Mouse (Mus musculus) frontal cortex, postnatal 25 days (tissue): ENCODE data around the gene Shd.
"Not testable (repeated sequence)": the region's sequence is repeated elsewhere in the genome, so short reads cannot be mapped to it uniquely, and the experiment has no call there.

Experiments
- DNase-seq, 2 experiments: peaks; one replicate each; pipeline ENCODE4 v3.0.0; 2022; ENCODE audit warnings: low spot score in 2 of 2

The Shd gene

DNA sequence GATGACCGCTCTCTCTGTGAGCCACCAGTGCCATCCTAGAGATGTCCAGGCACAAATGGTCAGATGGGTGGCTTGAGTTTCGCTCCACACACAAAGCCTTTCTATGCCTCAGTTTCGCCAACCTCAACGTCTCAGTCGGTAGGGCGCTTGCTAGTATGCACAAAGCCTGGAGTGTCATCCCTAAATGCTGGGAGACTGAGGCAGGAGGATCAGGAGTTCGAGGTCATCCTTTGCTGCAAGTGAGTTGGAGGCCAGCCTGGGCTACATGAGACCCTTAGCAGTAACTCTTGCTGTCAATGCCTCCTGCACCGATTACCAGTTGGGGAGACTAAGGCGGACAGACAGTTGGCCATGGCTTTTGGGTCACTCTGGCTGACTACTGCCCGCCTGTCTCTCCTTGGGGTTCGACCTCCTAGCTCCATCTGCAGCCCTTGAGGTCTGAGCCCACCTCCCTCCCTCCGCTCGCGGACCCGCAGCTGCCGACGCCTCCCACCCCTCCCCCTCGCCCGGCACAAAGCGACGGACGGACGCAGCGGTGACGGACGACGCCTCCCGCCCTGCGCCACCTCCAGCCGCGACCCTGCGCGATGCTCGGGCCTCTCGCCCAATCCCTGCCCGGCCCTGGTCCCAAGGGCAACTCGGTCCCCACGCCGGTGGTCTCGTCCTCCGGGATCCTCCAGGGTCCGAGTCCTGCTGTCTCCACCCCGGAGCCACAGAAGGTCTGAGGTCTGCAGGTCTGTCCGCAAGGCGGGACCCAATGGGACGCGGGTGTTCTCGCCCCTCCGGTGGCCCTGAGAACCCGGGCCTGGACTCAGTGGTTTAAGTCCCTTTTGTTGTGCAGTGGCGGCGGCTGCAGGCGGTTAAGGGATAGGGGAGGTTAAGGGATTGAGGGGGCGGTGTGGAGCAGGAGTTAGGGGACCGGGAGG, at the start of gene Shd:
Shd (plus strand) TSS at position 502 of the 926 bp plus-strand sequence.
- DNase-seq: no peak

DNA sequence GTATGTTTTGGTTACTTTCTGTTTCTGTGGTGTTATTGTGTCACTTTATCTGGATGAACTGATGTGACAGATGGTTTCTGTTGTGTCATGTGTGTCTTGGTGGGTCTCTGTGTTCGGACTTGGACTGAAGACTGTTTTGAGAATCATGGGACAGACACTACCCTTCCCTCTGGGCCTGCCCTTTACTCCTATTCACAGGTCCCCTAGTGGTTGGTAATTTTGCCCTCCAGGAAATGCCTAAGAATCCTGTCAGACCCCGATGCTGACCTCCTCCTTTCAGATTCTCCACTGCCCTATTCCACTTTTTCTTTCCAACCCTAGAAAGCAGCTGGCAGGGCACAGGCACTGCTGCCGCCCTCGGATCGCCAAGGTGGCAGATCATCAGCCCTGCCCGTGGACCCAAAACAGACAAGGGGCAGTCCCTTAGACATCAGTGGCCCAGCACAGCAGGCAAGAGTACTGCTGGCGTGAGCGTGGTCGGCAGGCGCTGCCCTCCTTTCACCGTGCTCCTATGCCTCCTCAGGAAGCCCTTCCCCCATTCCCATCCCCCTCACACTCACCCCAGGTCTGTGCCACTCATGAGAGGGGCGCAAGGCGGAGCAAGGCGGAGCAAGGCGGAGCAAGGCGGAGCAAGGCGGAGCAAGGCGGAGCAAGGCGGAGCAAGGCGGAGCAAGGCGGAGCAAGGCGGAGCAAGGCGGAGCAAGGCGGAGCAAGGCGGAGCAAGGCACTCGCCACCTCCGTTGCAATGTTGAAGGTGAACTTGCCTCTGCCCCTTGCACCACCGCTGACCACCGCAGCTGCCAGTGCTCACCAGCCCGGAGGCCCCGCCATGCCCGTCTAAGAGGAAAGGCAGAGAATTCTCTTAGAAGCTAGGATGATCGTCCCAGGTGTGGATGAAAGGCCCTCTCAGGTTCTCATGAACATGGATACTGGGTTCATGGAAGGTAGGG, 38.4 kb upstream of the Shd start:
- peak in 1 of 2 experiments; percentile 52 for DNase-seq

DNA sequence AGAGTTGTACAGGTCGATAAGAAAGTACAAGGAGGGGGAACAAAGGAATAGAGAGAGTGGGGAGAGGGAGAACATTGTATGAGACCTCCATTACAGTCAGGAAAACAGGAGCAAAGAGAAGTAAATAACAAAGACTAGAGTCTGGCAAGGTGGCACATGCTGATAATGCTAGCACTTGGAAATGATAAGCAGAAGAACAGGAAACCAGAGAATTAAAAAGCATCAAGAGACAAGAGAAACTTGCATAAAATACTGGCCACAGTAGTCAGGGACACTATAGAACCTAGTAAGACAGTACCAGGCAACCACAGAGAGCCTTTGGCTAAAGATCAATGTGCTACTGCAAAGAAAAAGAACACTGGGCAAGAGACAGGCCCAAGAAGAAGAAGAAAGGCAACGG, 37.6 kb upstream of the Shd start:
- no peak for DNase-seq

DNA sequence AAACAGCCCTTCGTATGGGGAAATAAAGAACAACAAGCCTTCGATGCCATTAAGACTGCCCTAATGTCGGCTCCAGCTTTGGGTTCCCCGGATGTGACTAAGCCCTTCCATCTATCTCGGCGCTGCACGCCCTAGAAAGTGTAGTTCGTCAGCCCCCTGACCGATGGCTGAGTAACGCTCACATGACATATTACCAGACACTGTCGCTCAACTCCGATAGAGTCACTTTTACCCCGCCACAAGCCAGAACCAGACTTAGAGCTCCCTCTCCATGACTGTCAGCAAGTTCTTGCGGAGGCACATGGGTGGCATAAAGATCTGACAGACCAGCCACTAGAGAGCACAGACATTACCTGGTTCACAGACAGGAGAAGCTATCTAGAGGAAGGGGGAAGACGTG, 37.1 kb upstream of the Shd start:
- no peak for DNase-seq

DNA sequence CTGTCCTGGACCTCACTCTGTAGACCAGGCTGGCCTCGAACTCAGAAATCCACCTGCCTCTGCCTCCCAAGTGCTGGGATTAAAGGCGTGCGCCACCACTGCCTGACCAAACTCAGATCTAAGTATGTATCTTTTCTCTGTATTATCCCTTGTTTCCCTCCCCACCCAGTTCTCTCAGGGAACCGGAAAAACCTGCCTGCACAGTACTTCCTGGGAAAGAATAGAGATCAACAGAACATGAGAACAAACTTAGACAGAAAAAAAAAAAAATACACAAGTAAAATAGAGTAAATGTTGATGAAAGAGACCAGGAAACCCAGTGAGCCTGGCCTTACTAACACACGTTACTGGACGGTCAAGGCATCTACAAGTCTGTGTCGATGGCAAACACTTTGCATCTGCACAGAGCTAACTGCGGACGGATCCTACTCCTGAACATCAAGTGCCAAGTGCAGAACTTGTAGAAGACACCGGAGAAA, 25.8 kb upstream of the Shd start:
- not testable (repeated sequence) for DNase-seq

DNA sequence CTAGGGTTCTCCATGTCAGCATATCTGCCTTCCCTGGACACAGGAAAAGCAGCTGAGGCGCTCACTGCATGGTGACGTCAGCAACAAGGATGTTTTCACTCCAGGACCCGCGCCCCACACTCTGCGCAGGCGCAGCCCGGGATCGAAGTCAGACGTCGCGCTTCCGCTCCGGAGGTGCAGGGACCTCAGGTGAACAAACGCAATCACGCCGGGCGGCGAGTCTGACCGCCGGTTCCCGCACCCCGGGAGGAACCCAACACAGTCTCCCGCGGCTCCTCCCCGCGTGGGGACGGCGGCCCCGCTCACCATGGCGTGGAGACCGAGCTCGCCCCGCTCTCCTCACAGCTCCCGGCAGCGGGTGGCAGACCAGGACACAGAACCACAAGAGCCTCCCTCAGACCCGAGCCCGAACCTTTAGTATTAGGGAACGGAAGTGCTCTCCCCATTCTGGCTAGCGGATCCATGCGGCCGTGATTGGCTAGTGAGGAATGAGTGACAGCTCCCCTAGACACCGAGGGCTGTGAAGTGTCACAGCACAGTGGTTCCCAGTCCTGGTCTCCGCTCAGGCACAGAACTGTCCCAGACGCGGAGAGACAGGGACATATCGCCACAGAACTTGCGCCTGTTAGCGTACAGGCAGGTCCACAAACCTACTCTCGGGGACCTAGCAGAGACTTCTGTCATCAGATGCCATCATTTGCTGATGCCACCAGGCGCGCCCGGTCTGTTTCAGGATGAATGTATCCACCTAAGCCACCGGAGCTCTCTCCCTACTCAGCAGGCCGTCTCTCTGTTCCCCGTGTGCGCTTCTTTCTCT, 25.2 kb upstream of the Shd start:
- peak; percentile 86 to 89 for DNase-seq

DNA sequence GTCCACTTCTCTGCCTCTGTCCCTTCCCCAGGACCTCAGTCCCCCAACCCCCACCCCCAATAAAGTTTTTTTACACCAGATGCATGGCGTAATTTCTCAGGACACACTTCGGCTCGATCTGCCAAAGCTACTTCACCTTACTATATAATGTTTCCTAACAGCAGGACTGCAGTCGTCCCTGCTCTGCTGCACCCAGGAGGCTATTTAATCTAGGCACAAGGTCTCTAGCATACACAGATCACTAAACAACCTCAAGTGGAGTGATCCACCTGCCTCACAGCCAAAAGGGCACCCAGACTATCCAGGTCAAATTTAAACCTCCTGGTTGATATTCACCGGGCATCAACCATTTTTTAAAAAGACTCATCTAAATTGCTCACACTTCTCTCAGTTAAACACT, 24.6 kb upstream of the Shd start:
- peak in 1 of 2 experiments; percentile 12 for DNase-seq

DNA sequence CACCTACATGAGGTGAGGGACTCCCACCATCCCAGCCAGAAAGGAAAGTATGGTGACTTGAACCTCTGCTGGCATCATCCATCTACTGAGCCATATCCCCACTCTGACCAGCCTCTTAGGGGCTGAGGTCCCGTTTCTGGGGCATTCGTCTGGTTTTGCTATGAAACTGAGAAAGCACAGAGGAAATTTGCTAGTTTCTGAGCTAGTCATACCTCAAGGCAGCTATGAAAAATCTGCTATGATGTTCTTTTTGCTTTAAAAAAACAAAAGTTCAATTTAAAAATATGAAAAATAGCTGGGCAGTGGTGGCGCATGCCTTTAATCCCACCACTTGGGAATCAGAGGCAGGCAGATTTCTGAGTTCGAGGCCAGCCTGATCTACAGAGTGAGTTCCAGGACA, 21.6 kb upstream of the Shd start:
- DNase-seq: no peak

DNA sequence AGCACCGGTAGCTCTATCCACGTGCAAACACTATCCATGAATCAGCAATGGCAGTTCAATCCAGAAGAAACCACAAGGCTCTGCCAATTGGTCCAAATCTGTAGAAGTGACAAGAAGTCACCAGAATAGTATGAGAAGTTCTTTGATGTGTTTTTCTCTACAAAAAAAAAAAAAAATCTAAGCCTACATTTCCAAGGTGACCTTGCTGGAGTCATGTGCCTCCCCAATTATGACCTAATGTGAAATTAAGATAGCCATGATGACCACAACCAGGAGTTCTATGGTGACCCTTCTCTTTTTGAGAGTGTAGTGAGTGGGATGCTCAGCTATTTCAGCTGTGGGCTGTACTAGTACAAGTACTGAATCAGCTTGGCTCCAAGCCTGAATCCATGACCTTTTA, 20.9 kb upstream of the Shd start, which contains the start of gene Zfp119b:
Zfp119b (minus strand) TSS at position 101 of the 400 bp plus-strand sequence.
- DNase-seq: no peak

DNA sequence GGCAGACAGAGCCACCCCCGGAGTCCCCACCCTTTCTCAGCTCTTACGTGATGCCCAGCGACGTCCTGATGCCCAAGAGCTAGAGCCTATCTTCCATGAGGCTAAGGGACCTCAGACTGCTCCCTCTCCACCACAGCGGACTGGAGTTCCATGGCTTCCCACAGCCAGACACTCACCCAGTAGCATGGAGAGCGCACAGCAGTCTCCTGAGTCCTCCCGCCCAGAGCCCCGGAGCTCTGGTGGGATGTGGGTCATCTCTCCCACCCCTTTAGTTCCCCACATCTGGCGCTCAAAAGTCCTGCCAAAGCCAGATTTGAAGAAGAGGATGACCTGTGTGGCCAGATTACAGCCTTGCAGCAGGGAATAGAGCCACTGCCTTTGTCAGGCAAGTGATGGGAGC, 19.7 kb upstream of the Shd start:
- DNase-seq: no peak

DNA sequence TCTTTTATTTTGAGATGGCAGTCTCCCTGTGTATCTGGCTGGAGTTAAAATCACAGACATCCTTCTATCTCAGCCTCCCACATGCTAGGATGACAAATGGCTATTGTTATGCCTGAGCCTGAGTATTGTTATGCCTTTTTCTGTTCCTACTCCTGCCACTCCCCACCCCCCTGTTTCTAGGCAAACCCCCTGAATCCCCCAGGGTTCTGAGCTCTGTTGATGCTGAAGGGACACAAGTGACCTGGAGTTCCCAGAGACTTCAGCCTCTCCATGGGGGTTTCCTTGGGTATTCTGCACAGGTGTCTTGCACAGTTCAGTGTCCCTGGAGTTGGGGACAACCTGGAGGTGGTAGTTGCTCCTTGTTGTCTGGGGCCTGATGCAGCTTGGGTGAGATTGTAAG, 18.2 kb upstream of the Shd start:
- DNase-seq: no peak

DNA sequence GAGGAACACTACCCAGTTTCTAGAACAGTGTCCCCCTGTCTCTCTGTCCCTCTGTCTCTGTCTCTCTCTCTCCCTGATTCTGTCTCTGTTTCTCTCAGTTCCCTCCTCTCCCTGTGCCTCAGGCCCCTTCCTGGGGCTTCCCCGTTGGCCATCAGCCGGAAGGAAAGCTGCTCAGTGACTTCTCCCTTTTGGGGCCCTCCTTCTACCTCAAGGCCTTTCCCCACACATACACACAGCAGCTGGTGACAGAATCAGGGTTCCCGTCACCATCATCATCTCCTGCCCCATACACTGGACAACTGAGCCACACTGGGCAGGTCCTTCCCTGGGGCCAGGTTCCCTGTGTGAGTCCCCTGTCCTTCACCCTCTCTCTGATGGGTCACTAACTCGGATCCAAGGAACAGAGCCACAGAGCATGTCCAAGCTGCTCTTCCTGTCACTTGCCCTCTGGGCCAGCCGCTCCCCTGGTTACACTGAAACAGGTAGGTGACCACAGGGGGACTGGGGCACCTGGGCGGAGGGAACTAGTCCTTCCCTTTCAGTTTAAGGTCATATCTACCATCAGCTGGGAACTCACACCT, 17.7 kb upstream of the Shd start, which contains the start of gene Ebi3:
Ebi3 (plus strand) TSS at position 194 of the 581 bp plus-strand sequence.
- DNase-seq: no peak

DNA sequence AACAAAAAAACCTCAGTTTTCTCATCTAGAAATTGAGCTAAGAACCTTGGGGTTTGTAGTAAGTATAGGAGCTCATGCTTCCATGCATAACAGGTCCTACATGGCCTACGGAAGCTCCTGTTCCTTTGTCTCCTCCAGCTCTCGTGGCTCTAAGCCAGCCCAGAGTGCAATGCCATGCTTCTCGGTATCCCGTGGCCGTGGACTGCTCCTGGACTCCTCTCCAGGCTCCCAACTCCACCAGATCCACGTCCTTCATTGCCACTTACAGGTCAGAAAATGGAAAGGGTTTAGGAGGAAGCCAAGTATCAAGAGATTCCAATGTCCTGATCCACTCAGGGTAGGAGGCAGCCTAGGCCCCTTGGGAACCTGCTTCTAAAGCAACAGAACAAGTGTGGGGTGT, 16.5 kb upstream of the Shd start:
- no peak for DNase-seq

DNA sequence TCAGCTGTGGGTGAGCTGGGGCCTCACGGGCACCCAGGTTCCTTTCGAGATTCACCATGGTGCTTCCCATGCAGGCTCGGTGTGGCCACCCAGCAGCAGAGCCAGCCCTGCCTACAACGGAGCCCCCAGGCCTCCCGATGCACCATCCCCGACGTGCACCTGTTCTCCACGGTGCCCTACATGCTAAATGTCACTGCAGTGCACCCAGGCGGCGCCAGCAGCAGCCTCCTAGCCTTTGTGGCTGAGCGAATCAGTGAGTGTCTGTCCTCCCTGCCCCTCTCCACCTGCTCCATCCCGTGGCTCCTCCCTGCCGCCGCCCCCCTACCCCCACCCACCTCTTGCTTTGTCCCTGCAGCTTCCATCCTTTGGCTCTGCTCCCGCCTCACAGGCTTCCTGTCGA, 16.0 kb upstream of the Shd start:
- no peak for DNase-seq

DNA sequence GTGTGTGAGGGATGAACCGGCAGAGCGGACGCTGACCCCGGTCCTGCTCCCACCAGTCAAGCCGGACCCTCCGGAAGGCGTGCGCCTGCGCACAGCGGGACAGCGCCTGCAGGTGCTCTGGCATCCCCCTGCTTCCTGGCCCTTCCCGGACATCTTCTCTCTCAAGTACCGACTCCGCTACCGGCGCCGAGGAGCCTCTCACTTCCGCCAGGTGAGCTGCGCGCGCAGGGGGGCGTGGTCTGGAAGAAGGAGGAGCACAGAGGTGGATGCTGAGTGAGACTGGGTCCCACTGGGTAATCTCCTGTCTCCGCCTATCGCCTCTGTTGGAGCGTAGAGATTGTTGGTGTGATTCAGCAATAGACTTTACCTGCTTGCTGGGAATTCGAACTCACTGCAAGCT, 14.1 kb upstream of the Shd start:
- DNase-seq: peak; percentile 64

DNA sequence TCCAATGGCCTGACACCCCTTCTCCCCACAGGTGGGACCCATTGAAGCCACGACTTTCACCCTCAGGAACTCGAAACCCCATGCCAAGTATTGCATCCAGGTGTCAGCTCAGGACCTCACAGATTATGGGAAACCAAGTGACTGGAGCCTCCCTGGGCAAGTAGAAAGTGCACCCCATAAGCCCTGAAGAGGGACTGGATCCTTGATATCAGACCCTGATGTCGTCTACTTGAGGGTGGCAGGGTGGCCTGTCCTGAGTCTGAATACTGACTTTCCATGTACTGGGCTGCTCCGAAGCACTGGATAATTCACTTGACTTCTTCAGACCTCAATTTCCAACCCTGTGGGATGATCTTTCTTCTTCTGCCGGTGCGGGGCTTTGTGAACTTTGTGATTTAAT, 13.7 kb upstream of the Shd start:
- no peak for DNase-seq

DNA sequence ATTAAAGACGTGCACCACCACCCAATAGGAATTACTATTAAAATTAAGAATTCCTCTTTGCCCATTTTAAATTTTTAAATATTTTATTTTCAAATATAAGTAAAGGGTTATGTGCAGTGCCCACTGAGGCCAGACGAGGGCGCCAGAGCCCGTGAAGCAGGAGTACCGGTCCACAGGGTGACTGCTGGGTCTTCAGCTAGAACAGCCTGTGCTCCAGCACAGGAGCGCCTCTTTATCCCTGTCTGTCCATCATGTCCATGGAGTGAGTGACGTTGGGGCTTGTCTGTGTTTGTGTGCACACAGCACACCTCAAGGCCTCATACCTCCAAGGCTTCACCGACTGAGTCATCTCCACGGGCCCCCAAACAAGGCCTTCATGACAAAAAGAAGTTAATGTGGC, 13.1 kb upstream of the Shd start:
- DNase-seq: peak; percentile 62 to 70

DNA sequence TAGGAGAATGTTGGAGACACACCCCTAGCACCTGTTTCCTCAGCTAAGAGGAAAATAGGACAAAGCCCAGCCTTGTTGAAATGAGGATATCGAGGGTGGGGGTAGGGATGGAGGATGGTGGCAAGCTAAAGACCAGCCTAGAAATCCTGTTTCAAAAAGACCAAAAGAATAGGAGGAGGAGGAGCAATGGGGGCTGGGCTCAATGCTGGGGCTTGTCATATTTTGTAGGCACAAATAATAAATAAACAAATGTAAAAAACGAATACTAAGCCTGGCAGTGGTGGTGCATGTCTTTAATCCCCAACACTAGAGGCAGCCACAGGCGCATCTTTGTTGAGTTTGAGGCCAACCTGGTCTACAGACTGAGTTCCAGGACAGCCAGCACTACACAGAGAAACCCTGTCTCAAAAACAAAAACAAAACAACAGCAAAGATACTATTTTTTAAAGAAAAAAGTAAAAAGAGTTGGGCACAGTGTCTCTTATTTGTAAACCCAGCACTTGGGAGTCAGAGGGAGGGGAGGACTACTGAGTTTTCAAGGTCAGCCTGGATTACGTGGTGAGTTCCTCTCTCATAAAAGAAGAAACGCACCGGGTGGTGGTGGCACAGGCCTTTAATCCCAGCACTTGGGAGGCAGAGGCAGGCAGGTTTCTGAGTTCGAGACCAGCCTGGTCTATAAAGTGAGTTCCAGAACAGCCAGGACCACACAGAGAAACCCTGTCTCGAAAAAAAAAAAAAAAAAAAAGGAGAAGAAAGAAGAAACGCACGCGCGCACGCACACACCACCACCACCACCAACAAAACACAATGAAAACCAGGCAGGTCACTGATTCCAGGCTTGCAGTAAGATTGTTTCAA, 12.3 kb upstream of the Shd start:
- no peak for DNase-seq

DNA sequence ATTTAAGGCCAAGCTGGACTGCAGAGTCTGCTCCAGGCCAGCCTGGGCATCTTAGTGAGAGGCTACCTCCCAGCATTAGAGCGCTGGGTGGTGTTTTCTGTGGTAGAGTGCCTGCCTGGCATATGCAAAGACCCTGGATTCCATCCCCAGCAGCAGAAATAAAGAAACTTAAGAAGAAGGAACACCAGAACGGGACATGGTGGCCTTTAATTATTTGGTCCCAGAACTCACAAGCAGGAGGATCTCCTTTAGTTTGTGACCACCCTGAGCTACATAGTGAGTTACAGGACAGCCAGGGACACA, 11.7 kb upstream of the Shd start:
- DNase-seq: no peak
